Mouse (Mus musculus) embryonic facial prominence, embryonic 15.5 days (tissue): ENCODE measurements around the gene Gm39566. TPM values are rescaled to one million over a fixed set of nuclear protein-coding genes. Genes with fewer than 3 reads are reported as not detected.
A peak's percentile ranks its signal among the peaks of the same experiment; 100 is the strongest.

ENCODE experiments used
- ATAC-seq: fragments of 200-750 bp; cut with Nextera tagmentation; 2 replicates; pipeline ENCODE4 v1.8.0; 2017; ENCODE audit warnings: low read depth, moderate TSS enrichment; ENCODE audit not compliant: insufficient number of reproducible peaks, low FRiP score, low TSS enrichment
- H3K27ac ChIP-seq: fragments of 300-500 bp; sonication (generic); replicated peaks from 2 replicates; pipeline ENCODE4 v1.5.1; 2015; ENCODE audit warnings: mild to moderate bottlenecking, inconsistent platforms
- H3K27me3 ChIP-seq: fragments of 300-500 bp; sonication (generic); 2 replicates; pipeline ENCODE4 v1.6.1; 2015; ENCODE audit warnings: inconsistent platforms
- H3K36me3 ChIP-seq: fragments of 300-500 bp; sonication (generic); 2 replicates; pipeline ENCODE4 v1.6.1; 2015; ENCODE audit warnings: mild to moderate bottlenecking, inconsistent platforms
- H3K4me1 ChIP-seq: fragments of 300-500 bp; sonication (generic); 2 replicates; pipeline ENCODE4 v1.6.1; 2015; ENCODE audit warnings: inconsistent platforms
- H3K4me2 ChIP-seq: fragments of 300-500 bp; sonication (generic); replicated peaks from 2 replicates; pipeline ENCODE4 v1.6.1; 2015; ENCODE audit warnings: mild to moderate bottlenecking, inconsistent platforms
- H3K4me3 ChIP-seq: fragments of 300-500 bp; sonication (generic); replicated peaks from 2 replicates; pipeline ENCODE4 v1.5.1; 2015; ENCODE audit warnings: mild to moderate bottlenecking, inconsistent platforms
- H3K9ac ChIP-seq: fragments of 300-500 bp; sonication (generic); 2 replicates; pipeline ENCODE4 v1.6.1; 2015; ENCODE audit warnings: inconsistent platforms
- H3K9me3 ChIP-seq: fragments of 300-500 bp; sonication (generic); replicated peaks from 2 replicates; pipeline ENCODE4 v1.6.1; 2016; ENCODE audit warnings: inconsistent platforms
- WGBS: fragments of 180-500 bp; shearing (Covaris S2); methylation state at CpG from one replicate; pipeline ENCODE4 v1.1.7; 2015; 5-methylcytosine and 5-hydroxymethylcytosine counted together
- polyA plus RNA-seq: library from polyadenylated mRNA; unstranded; fragments of >200 nt; fragmentation: Nextera tagmentation; extraction: Ambion mirVana; gene quantifications from 2 replicates; pipeline ENCODE4 v1.2.1, GENCODE M21; 2015

The Gm39566 gene
- polyA plus RNA-seq, 1 experiment from 2014 or later, result not detected

DNA sequence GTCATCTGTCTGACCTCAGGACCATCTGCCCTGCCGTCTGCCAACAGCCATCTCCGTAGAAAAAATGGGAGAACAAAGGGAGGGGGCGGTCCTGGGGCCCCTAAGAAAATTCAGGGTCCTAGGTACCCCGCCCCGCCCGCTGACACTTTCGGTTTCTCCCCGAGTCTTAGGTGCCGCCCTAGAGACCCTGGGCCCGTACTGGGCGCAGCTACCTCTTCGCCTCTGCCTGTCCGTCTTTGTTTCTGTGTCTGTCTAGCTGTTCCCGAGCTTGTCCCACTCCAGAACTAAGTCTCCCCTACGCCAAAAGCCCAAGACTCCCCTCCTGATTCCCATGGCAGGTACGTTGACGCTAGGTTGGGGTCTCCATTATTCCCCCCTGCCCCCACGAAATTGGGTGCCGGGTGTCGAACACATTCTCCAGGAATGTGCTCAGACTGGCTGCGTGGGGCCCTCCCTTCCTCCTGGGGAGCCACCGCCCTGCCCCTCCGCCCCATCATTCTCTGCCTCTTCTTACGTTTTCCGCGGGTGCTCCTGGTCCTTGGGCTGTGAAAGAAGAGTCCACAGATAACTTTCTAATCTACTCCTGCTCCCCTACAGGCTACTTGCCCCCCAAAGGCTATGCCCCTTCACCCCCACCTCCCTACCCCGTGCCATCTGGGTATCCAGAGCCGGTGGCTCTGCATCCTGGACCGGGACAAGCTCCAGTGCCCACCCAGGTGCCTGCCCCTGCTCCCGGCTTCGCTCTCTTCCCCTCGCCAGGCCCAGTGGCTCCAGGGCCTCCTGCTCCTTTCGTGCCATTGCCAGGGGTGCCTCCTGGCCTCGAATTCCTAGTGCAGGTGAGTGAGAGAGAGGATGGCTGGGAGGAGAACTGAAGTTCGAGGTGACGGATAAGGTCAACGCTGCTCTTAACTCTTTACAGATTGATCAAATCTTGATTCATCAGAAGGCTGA is 31.9 kb upstream of the Gm39566 start:
- H3K27me3 ChIP-seq, result no peaks in the 10 kb centered on the region
- ATAC-seq, result 0 out of 2 replicates have a peak, but pooled peaks have one; percentile 17
- peaks cover 49% of the 10 kb centered on the region for H3K4me1 ChIP-seq
- H3K36me3 ChIP-seq, result peaks cover 42% of the 10 kb centered on the region
- WGBS, result 8% methylated on average over 37 of the region's 37 CpGs
- H3K9ac ChIP-seq, result peak overlapping the region; percentile 69
- H3K4me3 ChIP-seq, result peak overlapping the region; percentile 68
- H3K9me3 ChIP-seq, result no peaks in the 10 kb centered on the region
- peak overlapping the region; percentile 80 for H3K4me2 ChIP-seq
- H3K27ac ChIP-seq, result peak overlapping the region; percentile 97

DNA sequence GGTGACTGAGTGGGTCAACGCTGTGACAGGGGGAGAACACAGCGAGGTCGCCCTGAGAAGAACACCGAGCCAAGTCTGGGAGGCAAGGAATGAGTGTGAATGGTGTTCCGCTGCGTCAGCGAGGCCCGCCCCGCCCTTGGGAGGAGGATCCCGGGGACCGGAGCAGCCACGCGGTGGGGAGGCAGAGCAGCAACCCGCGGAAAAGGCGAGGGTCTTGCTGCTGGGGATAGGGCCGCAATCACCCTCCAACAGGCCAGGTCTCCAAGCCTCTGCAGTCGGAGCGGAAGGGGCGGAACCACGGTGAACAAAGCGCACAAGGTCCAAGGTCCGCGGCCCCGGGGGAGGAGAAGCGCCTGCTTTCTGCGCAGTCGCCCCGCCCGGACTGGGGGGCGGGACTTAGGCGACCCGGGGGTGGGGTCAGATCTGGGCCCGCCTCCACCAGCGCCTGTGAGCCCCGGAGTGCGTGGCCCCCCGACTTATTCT is 31.1 kb upstream of the Gm39566 start, which contains the start of gene Plscr3:
Gene Plscr3 (plus strand): TSS at position 179 of the 483 bp plus-strand sequence.
- Histone ChIP-seq H3K4me3 (peak within 1 kb of the TSS; percentile 68), H3K9me3 (no peaks in the 10 kb centered on the region), H3K9ac (peak within 1 kb of the TSS; percentile 69), H3K27ac (peak within 1 kb of the TSS; percentile 97), H3K4me2 (peak within 1 kb of the TSS; percentile 80), H3K4me1 (peaks cover 47% of the 10 kb centered on the region), H3K36me3 (peaks cover 34% of the 10 kb centered on the region), H3K27me3 (no peaks in the 10 kb centered on the region)
- peak; percentile 93 for ATAC-seq
- WGBS, result under 1% methylated on average over 37 of the region's 38 CpGs

DNA sequence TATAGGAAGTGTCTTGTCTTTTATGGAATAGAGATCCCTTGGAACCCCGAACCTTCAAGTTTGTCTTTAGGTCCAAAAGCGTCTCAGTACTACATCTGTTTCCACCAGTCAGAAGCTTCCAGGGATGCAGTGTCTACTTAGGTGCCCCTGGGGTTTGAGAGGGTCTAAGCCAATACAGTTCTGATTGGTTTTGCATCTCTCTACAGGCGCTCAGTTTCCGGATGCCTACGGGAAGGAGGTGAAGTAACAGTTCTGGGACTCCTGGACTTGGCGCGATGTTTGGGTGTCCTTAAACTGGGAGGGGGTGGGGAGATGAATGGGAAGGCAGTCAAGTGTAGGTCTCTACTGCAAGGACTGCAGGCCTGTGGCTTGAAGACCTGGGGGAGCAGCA is 23.6 kb upstream of the Gm39566 start:
- Histone ChIP-seq H3K4me2 (peak overlapping the region; percentile 84), H3K36me3 (no peaks in the 10 kb centered on the region), H3K27ac (peak overlapping the region; percentile 90), H3K9me3 (no peaks in the 10 kb centered on the region), H3K9ac (peak overlapping the region; percentile 37), H3K4me3 (peak overlapping the region; percentile 72), H3K4me1 (peaks cover 44% of the 10 kb centered on the region), H3K27me3 (no peaks in the 10 kb centered on the region)
- 0% methylated on average over 7 of the region's 7 CpGs for WGBS
- ATAC-seq, result no peak

DNA sequence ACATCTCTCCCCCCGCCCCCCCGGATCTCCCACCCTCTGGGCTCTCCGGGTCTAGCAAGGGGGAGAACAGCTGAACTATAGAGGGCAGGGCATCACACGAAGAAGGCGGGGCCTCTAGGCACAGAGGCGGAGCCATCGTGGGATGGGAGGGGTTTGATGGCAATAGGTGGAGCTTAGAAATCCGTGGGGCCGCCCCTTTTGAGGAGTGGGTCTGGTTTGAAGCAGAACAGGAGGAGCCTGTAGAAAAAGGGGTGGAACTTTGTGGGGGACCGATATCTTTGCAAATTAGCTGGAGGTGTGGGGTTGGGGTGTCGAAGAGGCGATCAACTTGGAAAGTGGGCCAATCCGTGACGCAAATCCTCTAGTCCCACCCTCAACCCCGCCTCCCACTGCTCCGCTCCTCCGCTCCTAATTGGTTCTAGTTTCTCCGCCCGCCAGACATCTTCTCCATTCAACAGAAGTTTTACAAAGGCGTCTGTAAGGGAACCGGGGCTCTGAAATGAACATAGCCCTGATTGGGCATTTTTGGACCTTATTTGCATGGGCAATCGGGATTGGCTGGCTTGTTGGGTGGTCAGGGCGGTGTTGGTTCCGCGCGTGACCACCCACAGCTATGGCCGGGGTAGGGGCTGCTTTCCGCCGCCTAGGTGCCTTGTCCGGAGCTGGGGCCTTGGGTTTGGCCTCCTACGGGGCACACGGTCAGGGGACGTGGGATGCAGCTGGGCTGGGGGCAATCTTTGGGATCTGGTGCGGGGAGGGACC is 23.0 kb upstream of the Gm39566 start, which contains the start of gene Tmem256:
Gene Tmem256 (plus strand): TSS at position 563 of the 762 bp plus-strand sequence.
- Histone ChIP-seq H3K4me1 (peaks cover 49% of the 10 kb centered on the region), H3K36me3 (peaks cover 5% of the 10 kb centered on the region), H3K27ac (peak within 1 kb of the TSS; percentile 90), H3K9me3 (no peaks in the 10 kb centered on the region), H3K4me3 (peak within 1 kb of the TSS; percentile 72), H3K9ac (peak within 1 kb of the TSS; percentile 78), H3K4me2 (peak within 1 kb of the TSS; percentile 84), H3K27me3 (no peaks in the 10 kb centered on the region)
- ATAC-seq, result peak; percentile 93
- WGBS, result 0% methylated on average over 34 of the region's 34 CpGs

DNA sequence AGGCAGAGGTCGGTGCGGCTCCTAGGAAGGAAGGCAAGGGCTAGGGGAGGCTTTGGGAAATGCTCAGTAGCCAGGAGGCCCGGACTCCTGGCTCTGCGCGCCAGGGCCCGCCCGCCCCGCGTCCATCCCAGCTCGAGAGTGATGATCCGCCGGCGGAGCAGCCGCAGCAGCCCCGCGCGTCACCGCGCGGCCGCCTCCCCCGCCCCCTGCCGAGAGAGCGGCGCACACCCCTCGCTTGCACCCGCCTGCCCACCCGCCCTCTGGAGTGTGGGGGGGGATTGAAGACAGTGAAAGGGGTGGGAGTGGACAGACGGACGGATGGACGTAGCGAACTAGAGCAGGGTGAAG is 22.5 kb upstream of the Gm39566 start, which contains the start of gene Nlgn2:
Gene Nlgn2 (minus strand): TSS at position 181 of the 348 bp plus-strand sequence.
- peak; percentile 79 for ATAC-seq
- H3K4me2 ChIP-seq, result peak within 1 kb of the TSS; percentile 84
- H3K9me3 ChIP-seq, result no peaks in the 10 kb centered on the region
- peak within 1 kb of the TSS; percentile 78 for H3K9ac ChIP-seq
- H3K27ac ChIP-seq, result peak within 1 kb of the TSS; percentile 90
- H3K4me1 ChIP-seq, result peaks cover 49% of the 10 kb centered on the region
- H3K4me3 ChIP-seq, result peak within 1 kb of the TSS; percentile 72
- WGBS, result under 1% methylated on average over 32 of the region's 32 CpGs
- peaks cover 10% of the 10 kb centered on the region for H3K36me3 ChIP-seq
- no peaks in the 10 kb centered on the region for H3K27me3 ChIP-seq

DNA sequence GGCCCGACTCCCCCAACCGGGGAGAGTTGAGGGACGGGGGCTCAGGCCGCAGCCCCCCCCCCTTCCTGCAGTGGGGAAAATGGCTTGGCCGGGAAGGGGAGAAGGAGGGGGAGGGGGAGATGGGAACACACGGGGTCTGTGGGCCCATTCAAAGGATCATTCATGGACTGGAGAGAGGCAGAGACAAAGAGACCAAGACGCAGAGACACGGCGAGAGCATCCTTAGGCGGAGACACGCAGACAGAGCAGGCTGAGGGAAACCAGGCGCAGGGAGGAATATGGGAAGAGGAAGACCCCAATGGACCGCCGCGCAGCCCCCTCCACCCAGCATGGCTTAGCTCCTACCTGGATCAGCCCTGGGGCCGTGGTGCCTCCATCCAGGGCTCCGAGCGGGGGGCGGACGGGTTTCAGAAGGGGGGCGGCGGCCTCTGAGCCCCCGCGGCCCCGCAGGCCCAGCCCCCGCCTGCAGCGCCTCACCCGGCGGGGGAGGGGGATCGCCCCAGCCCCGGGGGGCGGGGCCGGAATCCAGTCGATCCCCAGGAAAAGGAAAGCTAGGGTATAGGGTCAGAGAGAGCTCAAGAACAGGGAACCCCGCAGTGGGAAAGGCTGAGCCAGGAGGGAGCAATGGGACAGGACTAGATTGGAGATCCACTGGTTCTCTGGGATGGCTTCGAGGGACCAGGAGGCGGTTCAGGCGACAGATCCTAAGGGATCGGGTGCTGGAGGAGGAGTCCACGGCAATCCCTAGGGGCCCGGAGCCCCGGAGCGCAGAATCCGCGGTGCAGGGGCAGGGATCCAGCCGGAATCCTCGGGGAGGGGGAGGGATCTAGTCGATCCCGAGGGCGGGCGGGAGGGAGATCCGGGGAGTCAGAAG is 21.8 kb upstream of the Gm39566 start:
- Histone ChIP-seq H3K27me3 (no peaks in the 10 kb centered on the region), H3K4me2 (peak overlapping the region; percentile 84), H3K4me3 (peak overlapping the region; percentile 72), H3K9ac (peak overlapping the region; percentile 78), H3K27ac (peak overlapping the region; percentile 90), H3K36me3 (peaks cover 16% of the 10 kb centered on the region), H3K9me3 (no peaks in the 10 kb centered on the region), H3K4me1 (peaks cover 49% of the 10 kb centered on the region)
- 0 out of 2 replicates have a peak, but pooled peaks have one; percentile 0 for ATAC-seq
- 1% methylated on average over 47 of the region's 52 CpGs for WGBS

DNA sequence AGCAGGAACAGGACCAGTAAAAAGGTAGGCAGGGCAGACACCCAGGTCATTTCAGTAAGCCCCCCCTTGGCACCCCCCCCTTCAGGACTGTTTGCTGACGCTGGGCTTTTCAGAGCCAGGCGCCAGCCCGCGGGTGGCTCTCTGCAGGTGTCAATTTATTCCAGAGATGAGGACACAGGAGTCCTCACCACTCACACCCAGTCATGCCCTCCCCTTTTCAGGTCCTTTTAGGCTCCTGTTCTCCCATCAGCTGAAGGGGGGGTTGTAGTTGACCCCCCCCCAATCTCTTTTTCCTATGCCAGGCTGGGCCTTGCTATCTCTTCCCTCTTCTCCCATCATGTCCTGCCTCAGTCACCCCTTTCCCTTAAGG is 20.9 kb upstream of the Gm39566 start:
- H3K27me3 ChIP-seq, result no peaks in the 10 kb centered on the region
- H3K9ac ChIP-seq, result peak overlapping the region; percentile 78; the same call in 1 of the 2 replicates
- no peak for ATAC-seq
- peak overlapping the region; percentile 72 for H3K4me3 ChIP-seq
- peaks cover 49% of the 10 kb centered on the region for H3K4me1 ChIP-seq
- 19% methylated on average over 4 of the region's 4 CpGs for WGBS
- peak overlapping the region; percentile 84 for H3K4me2 ChIP-seq
- H3K36me3 ChIP-seq, result peaks cover 16% of the 10 kb centered on the region
- peak overlapping the region; percentile 90; the same call in 1 of the 2 replicates for H3K27ac ChIP-seq
- no peaks in the 10 kb centered on the region for H3K9me3 ChIP-seq

DNA sequence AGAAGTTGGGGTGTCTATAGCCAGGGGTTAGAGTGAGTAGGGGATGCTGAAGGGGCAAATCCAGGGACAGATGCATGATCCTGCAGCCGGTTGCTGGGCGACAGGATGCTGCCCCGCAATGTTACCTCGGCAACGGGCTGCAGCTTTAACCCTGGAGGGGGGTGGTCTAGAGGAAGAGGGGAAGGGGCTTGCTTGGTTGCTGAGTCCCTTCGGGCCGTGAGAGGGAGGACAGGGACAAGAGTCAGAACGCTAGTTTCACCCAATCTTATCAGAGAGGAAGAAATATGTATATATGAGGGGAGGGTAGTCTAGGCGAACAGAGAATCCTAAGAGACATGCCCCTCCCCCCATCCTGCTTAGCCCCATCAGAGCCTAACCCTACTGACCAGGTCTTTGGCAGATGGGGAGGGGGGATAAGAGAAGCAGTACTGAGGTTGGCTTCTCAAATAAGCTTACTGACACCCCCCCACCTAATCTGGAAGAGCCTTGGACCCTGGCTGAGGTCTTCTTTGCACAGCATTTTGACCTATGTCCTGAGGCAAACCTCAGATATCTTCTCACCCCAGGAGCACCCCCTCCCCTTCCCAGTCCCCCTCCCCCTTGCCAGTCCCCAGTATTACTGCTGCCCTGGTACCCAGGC is 20.3 kb upstream of the Gm39566 start:
- Histone ChIP-seq H3K9me3 (no peaks in the 10 kb centered on the region), H3K27me3 (no peaks in the 10 kb centered on the region), H3K9ac (0 out of 2 replicates have a peak overlapping the region, but pooled peaks have one; percentile 78), H3K4me3 (peak overlapping the region; percentile 72), H3K4me1 (peaks cover 49% of the 10 kb centered on the region), H3K27ac (no peak overlapping the region), H3K4me2 (peak overlapping the region; percentile 84), H3K36me3 (peaks cover 16% of the 10 kb centered on the region)
- ATAC-seq, result no peak
- 17% methylated on average over 9 of the region's 9 CpGs for WGBS

DNA sequence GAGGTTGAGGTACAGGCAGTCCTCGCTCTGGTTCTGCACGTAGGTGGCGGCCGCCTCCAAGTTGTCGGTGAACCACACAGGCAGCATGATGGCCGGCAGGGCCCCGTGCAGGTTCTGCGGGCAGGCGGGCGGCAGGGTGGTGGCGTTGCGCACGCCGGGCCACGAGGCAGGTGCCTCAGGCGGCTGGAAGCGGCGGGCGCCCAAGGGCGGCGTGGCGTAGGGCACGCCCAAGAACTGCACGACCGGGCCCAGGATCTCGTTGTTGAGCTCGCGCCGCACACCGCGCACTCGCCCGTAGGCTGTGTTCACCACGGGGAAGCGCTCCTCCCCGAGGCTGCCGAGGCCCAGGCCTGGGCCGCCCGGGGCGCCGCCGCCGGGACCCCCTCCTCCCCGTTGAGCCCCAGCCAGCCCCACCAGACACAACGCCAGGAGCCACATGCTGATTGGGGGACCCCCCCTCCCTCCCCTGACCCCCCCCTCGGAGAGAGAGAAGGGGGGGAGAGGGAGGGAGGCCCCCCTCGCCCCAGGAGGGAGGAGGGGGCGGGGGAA is 19.0 kb upstream of the Gm39566 start:
- peak overlapping the region; percentile 35 for H3K9ac ChIP-seq
- H3K4me3 ChIP-seq, result peak overlapping the region; percentile 72
- peak overlapping the region; percentile 84 for H3K4me2 ChIP-seq
- 7% methylated on average over 43 of the region's 48 CpGs for WGBS
- H3K9me3 ChIP-seq, result no peaks in the 10 kb centered on the region
- H3K27me3 ChIP-seq, result no peaks in the 10 kb centered on the region
- no peak for ATAC-seq
- peaks cover 43% of the 10 kb centered on the region for H3K4me1 ChIP-seq
- H3K36me3 ChIP-seq, result peaks cover 16% of the 10 kb centered on the region
- 0 out of 2 replicates have a peak overlapping the region, but pooled peaks have one; percentile 36 for H3K27ac ChIP-seq
